21 mouse cellular contexts compared by ENCODE assay signal in the genomic region with DNA sequence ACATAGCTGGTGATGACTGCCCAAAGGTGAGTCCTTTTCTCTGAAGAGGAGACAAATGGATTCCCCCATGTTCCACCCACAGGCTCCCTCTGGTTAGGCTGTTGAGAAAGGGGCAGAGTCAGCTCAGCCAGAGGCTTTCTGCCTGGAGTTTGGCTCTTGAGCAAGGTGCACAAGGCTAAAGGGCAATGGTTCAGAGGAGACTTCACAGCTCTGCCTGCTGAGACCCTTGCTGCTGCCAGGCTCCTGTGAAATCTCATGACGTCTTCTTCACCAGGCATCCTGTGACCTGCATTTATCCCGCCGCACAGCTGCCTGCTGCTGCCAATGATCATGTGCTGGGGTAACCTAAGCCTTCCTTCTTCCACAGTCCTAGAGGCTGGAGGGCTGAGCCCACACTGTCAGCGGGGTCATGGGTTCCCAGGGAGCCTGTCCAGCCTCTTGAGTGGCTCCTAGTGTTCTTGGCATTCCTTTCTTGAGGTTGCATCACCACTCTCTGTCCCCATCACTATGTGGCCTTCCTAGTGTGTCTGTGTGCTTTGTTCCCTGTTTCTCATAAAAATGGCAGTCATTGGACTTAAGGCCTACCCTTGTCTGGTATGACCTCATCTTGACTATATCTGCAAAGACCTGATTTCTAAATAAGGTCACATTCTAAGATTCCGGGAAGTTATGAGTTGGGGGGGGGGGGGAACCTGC. TPM values are rescaled to one million over a fixed set of nuclear protein-coding genes. Genes with fewer than 3 reads are reported as not detected.
A peak's percentile ranks its signal among the peaks of the same experiment; 100 is the strongest.
DNase-seq lines count a peak whose midpoint lies in the region.
"Had no signal": no experiment of that assay in that cellular context is flagged by ENCODE, and none has a peak within 500 bp of the region (broad histone marks: within the 10 kb centered on the region; RNA-seq: fewer than 3 reads in every experiment).

No protein-coding gene starts in this region.

- no peaks in the 10 kb centered on the region for H3K36me3 ChIP-seq in heart, embryonic 10.5 days
- H3K36me3 ChIP-seq: limb, embryonic 13.5 days; midbrain, embryonic 12.5 days had no signal

- no peaks in the 10 kb centered on the region for H3K4me1 ChIP-seq in heart, embryonic 10.5 days
- H3K4me1 ChIP-seq: heart, embryonic 12.5 days; limb, embryonic 13.5 days; midbrain, embryonic 12.5 days had no signal

- DNase-seq in heart, embryonic 10.5 days (ENCODE audit: low spot score), result peak; percentile 71
- no peak for DNase-seq in heart, postnatal 10 days
- peak; percentile 12 for DNase-seq in lung, postnatal 36 days
- no peak for DNase-seq in lung, postnatal 25 days (ENCODE audit: low spot score)
- peak; percentile 18 for DNase-seq in kidney, postnatal 14 days
- no peak for DNase-seq in layer of hippocampus, adult 11-12 months (ENCODE audit: low spot score)
- DNase-seq in gastrocnemius, postnatal 25 days, result no peak
- DNase-seq: B cell, adult 2 months; cerebellum, adult 11-12 months; cerebellum, postnatal 10 days; heart, postnatal 14 days; thymus, adult 2 months had no signal

- no peaks in the 10 kb centered on the region for H3K27me3 ChIP-seq in heart, embryonic 10.5 days (ENCODE audit: insufficient read depth, poor library complexity, severe bottlenecking)
- H3K27me3 ChIP-seq: CH12.LX; heart, embryonic 12.5 days; limb, embryonic 13.5 days; midbrain, embryonic 12.5 days; Patski had no signal

- no peak overlapping the region for H3K27ac ChIP-seq in heart, embryonic 10.5 days
- H3K27ac ChIP-seq: hindbrain, postnatal 0 days; limb, embryonic 13.5 days; liver, embryonic 14.5 days; midbrain, embryonic 12.5 days; stomach, postnatal 0 days had no signal

- no peak overlapping the region for H3K4me3 ChIP-seq in heart, embryonic 10.5 days
- H3K4me3 ChIP-seq: heart, embryonic 12.5 days; limb, embryonic 13.5 days; midbrain, embryonic 12.5 days had no signal

- WGBS in heart, embryonic 10.5 days, result 64% methylated on average over 5 of the region's 5 CpGs

- intact Hi-C loops in heart, postnatal 10 days (cut with DNase I), result no loop called here

- H3K9me3 ChIP-seq in heart, embryonic 10.5 days, result no peaks in the 10 kb centered on the region
- H3K9me3 ChIP-seq: G1E; heart, embryonic 12.5 days; limb, embryonic 13.5 days; midbrain, embryonic 12.5 days had no signal

RNA-seq across cellular contexts. Expression of a gene that starts 10.0 kb away (rescaled TPM):
- polyA plus RNA-seq in heart, embryonic 10.5 days (2016; fragmentation: Nextera tagmentation; extraction: Ambion mirVana), result 287 and 342 TPM in 2 replicates
- total RNA-seq in heart, postnatal 10 days (2021), result 100 to 1,000 TPM; 109 to 117 TPM
- total RNA-seq in gastrocnemius, postnatal 25 days (2021), result 10 to 100 TPM; 43.5 to 49.1 TPM

RNA-seq across cellular contexts. Expression of a gene that starts 41.1 kb away (rescaled TPM):
- polyA plus RNA-seq in heart, embryonic 10.5 days (2016; fragmentation: Nextera tagmentation; extraction: Ambion mirVana), result 117 TPM in 2 replicates
- 10 to 100 TPM; 62.6 to 80.1 TPM for total RNA-seq in heart, postnatal 10 days (2021)
- total RNA-seq in gastrocnemius, postnatal 25 days (2021), result 10 to 100 TPM; 30.4 to 33.5 TPM

Comparison
In these comparisons a context has a peak if more than half of its experiments do, and no peak if none do; other contexts are left out.
1. DNase-seq: peak in heart, embryonic 10.5 days (single experiment), lung, postnatal 36 days (single experiment) and kidney, postnatal 14 days (single experiment); none in heart, postnatal 10 days (0 of 2), lung, postnatal 25 days (single experiment), layer of hippocampus, adult 11-12 months (single experiment) and gastrocnemius, postnatal 25 days (single experiment).